Mouse (Mus musculus) limb, embryonic 15.5 days (tissue): ENCODE data around the gene Syngr1. TPM values are rescaled to one million over a fixed set of nuclear protein-coding genes. Genes with fewer than 3 reads are reported as not detected.

Source experiments
- ATAC-seq: fragments of 200-750 bp; cut with Nextera tagmentation; 2 replicates; pipeline ENCODE4 v1.8.0; 2017; ENCODE audit warnings: low read depth, moderate TSS enrichment; ENCODE audit not compliant: insufficient number of reproducible peaks, low FRiP score, low TSS enrichment
- H3K27ac ChIP-seq: fragments of 300-500 bp; sonication (generic); 2 replicates; pipeline ENCODE4 v1.5.1; 2015; ENCODE audit warnings: moderate library complexity, mild to moderate bottlenecking, inconsistent platforms
- H3K27me3 ChIP-seq: fragments of 300-500 bp; sonication (generic); 2 replicates; pipeline ENCODE4 v1.6.1; 2015; ENCODE audit warnings: inconsistent platforms
- H3K36me3 ChIP-seq: fragments of 300-500 bp; sonication (generic); 2 replicates; pipeline ENCODE4 v1.6.1; 2015; ENCODE audit warnings: inconsistent platforms
- H3K4me1 ChIP-seq: fragments of 300-500 bp; sonication (generic); 2 replicates; pipeline ENCODE4 v1.6.1; 2015; ENCODE audit warnings: inconsistent platforms
- H3K4me2 ChIP-seq: fragments of 300-500 bp; sonication (generic); 2 replicates; pipeline ENCODE4 v1.6.1; 2015; ENCODE audit warnings: mild to moderate bottlenecking, inconsistent platforms
- H3K4me3 ChIP-seq: fragments of 300-500 bp; sonication (generic); 2 replicates; pipeline ENCODE4 v1.5.1; 2015; ENCODE audit warnings: mild to moderate bottlenecking, inconsistent platforms
- H3K9ac ChIP-seq: fragments of 300-500 bp; sonication (generic); 2 replicates; pipeline ENCODE4 v1.6.1; 2015; ENCODE audit warnings: inconsistent platforms
- H3K9me3 ChIP-seq: fragments of 300-500 bp; sonication (generic); 2 replicates; pipeline ENCODE4 v1.6.1; 2016; ENCODE audit warnings: inconsistent platforms
- WGBS: fragments of 180-500 bp; shearing (Covaris S2); methylation state at CpG from one replicate; pipeline ENCODE4 v1.1.7; 2015; 5-methylcytosine and 5-hydroxymethylcytosine counted together
- polyA plus RNA-seq: library from polyadenylated mRNA; unstranded; fragments of >200 nt; fragmentation: Nextera tagmentation; extraction: Ambion mirVana; gene quantifications from 2 replicates; pipeline ENCODE4 v1.2.1, GENCODE M21; 2015

Gene Syngr1
- polyA plus RNA-seq, 1 experiment from 2014 or later: 10.4 TPM

DNA sequence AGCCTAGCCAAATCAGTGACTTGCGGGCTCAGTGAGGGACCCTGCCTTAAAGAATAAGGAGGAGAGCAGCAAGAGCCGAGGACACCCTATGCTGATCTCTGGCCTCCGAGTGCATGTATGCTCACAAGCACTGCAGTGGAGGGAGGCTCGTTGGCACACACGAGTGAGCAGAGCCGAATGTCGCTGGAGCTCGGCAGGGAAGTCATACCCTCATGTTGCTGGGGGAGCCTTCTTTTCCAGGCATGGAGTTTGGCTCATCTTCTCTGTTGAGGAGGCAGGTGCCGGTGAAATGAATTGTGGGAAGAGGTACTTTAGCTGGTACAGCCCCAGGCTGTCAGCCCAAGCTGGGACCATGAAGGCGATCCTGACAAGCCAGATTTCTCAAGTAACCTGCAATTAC is 5.3 kb downstream of the Syngr1 start:
- no peaks in the 10 kb centered on the region for H3K36me3 ChIP-seq
- peaks cover 40% of the 10 kb centered on the region for H3K27me3 ChIP-seq
- ATAC-seq: no peak
- WGBS: 69% methylated on average over 10 of the region's 10 CpGs
- H3K27ac ChIP-seq: peak overlapping the region; percentile 6; the same call in 1 of the 2 replicates
- no peak overlapping the region for H3K4me3 ChIP-seq
- H3K9ac ChIP-seq: no peak overlapping the region
- H3K4me1 ChIP-seq: peaks cover 34% of the 10 kb centered on the region
- no peaks in the 10 kb centered on the region for H3K9me3 ChIP-seq
- no peak overlapping the region for H3K4me2 ChIP-seq

DNA sequence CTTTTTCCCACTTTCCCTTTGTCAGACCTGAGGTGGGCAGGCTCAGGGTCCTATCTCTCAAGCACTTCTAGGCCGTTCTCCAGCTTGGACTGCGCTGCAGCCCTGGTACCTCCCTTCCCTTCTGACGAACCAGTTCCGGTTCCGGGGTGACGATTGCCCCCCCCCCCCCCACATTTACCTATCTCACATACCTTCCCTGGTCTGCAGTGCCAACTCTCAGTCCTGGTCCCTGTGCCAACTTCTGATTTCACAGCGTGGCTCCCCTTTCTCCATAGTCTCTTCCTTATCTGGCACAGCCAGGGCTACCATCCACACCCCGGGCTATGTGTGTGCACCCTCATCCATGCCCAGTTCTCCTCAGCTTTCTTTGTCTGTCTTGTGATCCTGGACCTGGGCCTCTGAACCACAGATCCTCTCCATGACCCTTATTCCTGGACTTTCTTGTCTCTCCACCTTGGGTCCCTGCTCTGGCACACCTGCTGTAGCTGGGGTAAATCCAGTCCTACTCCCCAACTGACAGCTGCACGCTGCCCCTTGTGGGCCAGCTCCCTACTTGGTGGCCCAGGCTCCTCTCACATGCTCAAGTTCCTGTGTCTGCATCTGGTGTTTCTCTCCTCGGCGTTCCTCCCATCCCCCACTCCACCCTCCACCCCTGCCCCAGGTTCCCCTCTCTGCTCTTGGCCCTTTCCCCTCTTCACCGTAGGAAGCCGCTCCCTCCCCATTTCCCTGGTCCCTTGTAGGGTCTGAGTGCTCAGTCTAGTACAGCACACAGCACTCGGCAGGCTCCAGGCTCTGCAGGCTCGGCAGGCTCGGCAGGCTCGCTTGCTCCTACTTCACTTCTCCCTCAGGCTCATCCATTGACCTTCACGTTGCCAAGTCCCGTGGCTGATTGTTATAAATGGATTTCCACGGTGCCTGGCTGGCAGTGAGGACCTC is 6.1 kb downstream of the Syngr1 start:
- Histone ChIP-seq H3K4me3 (no peak overlapping the region), H3K27ac (no peak overlapping the region), H3K4me2 (0 out of 2 replicates have a peak overlapping the region, but pooled peaks have one; percentile 22), H3K9me3 (no peaks in the 10 kb centered on the region), H3K27me3 (peaks cover 32% of the 10 kb centered on the region), H3K36me3 (no peaks in the 10 kb centered on the region), H3K4me1 (peaks cover 26% of the 10 kb centered on the region), H3K9ac (no peak overlapping the region)
- 18% methylated on average over 18 of the region's 20 CpGs for WGBS
- no peak for ATAC-seq

DNA sequence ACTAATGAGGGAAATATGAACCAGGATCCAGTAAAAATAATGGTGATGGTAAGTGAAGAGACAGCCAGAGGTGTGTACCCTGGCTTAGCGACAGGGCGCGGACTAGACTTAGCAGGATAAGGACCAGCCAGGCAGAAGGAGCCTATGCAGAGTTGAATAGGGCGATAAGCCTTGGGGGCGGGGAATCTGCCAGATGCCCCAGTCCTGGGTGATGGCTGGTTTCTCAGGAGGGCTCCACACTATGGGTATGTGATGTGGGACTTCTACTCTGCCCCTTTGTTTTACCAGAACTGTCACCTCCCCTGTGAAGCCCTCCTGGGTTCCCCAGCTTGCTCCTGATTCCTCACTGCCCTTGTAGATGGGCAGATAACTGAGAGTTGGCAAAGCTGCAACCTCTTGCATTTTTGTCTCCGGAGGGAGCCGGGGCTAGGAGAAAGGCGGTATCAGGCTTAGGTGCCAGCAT is 6.9 kb downstream of the Syngr1 start:
- H3K4me2 ChIP-seq: no peak overlapping the region

DNA sequence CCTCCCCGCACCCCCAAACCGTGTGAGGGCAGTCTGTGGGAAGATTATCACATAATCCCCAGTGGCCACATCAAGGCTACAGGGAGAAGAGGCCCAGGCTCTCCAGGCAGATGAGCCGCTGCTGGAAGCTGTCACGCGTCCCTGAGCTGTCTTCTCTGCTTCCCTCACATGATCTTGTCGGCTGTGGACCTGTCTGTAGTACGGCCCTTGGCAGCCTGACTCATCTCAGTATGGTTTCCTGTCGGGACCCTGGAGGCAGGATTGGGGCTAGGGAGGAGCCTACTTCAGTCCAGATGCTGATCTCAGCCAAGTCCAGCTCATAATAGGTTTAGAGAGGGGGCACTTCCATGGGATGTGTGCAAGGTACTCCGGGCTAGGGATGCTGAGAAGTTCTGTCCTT is 7.7 kb downstream of the Syngr1 start:
- Histone ChIP-seq H3K4me2 (no peak overlapping the region), H3K4me3 (no peak overlapping the region), H3K36me3 (no peaks in the 10 kb centered on the region), H3K27ac (no peak overlapping the region), H3K4me1 (peaks cover 20% of the 10 kb centered on the region), H3K9me3 (no peaks in the 10 kb centered on the region), H3K9ac (no peak overlapping the region), H3K27me3 (0 out of 2 replicates have a peak, but pooled peaks cover 17% of the 10 kb centered on the region)
- no peak for ATAC-seq
- 38% methylated on average over 9 of the region's 9 CpGs for WGBS

More for the DNA sequence above, 6.9 kb downstream of the Syngr1 start:
- H3K27ac ChIP-seq: no peak overlapping the region
- H3K9ac ChIP-seq: no peak overlapping the region
- no peak overlapping the region for H3K4me3 ChIP-seq
- ATAC-seq: no peak
- WGBS: 36% methylated on average over 8 of the region's 8 CpGs
- H3K27me3 ChIP-seq: peaks cover 24% of the 10 kb centered on the region
- no peaks in the 10 kb centered on the region for H3K36me3 ChIP-seq
- peaks cover 20% of the 10 kb centered on the region for H3K4me1 ChIP-seq
- no peaks in the 10 kb centered on the region for H3K9me3 ChIP-seq

DNA sequence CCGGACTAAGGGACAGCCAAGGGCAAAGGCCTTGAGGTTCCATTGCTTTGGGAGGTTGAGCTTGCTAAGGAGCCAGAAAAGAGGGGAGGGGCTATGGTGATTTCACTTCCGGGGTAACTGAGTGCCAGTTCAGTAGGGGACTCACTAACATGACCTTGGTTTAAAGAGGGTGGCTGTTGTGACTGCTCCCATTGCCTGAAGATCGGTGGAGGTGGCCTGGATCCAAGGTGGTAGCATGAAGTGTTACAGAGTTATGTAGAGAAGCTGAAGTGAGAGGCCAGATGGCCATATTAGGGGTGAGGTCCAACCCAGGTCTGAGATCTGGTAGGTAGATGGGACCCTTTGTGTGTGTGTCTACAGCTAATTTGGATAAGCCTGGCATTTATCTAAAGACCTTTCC is 8.3 kb downstream of the Syngr1 start:
- WGBS: 79% methylated on average over 3 of the region's 3 CpGs
- Histone ChIP-seq H3K4me3 (no peak overlapping the region), H3K4me2 (no peak overlapping the region), H3K4me1 (peaks cover 20% of the 10 kb centered on the region), H3K27me3 (0 out of 2 replicates have a peak, but pooled peaks cover 12% of the 10 kb centered on the region), H3K27ac (no peak overlapping the region), H3K9me3 (no peaks in the 10 kb centered on the region), H3K36me3 (no peaks in the 10 kb centered on the region), H3K9ac (no peak overlapping the region)
- ATAC-seq: no peak

DNA sequence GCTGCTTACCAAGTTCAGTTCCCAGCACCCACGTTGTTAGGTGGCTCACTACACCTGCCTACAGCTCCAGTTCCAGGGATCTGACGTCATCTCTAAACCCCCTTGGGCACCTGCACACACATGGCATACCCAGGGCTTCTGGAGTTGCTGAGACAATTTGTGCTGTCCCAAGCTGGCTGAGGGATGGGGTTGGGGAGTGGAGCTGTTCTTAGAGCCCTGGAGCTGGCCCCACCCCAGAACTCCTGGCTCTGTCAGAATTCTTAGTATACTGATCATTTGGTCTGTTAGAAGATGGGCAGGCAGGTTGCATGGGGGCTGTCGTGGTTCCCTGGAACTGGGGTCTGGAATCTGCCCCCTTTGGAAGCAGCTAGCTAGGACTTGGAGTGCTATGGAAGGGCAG is 9.1 kb downstream of the Syngr1 start:
- Histone ChIP-seq H3K4me3 (no peak overlapping the region), H3K27ac (no peak overlapping the region), H3K4me2 (no peak overlapping the region), H3K27me3 (0 out of 2 replicates have a peak, but pooled peaks cover 12% of the 10 kb centered on the region), H3K9me3 (no peaks in the 10 kb centered on the region), H3K4me1 (peaks cover 20% of the 10 kb centered on the region), H3K36me3 (no peaks in the 10 kb centered on the region), H3K9ac (no peak overlapping the region)
- no peak for ATAC-seq
- WGBS: 73% methylated on average over 3 of the region's 3 CpGs

DNA sequence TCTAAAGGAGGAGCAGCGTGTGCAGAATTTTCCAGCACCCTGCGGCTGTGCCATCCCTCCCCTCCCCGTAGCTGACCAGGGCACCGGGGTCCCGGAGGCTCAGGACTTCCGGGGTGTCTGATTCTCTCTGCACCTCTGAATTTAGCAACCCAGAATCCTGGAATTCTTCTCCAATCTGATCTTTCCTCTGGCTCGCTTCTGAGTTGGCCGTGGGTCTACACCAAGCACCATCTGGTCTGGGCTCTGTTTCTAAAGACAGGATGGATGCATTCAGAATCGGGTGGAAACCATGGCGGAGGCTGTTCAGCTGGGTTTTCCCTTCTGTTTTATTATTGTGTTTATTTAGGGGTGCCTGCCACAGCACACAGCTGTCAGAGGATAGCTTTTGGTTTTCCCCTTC is 9.7 kb downstream of the Syngr1 start:
- no peak for ATAC-seq
- Histone ChIP-seq H3K9me3 (no peaks in the 10 kb centered on the region), H3K4me1 (peaks cover 20% of the 10 kb centered on the region), H3K4me2 (no peak overlapping the region), H3K9ac (no peak overlapping the region), H3K36me3 (no peaks in the 10 kb centered on the region), H3K4me3 (no peak overlapping the region), H3K27ac (no peak overlapping the region), H3K27me3 (0 out of 2 replicates have a peak, but pooled peaks cover 12% of the 10 kb centered on the region)
- 85% methylated on average over 10 of the region's 10 CpGs for WGBS

DNA sequence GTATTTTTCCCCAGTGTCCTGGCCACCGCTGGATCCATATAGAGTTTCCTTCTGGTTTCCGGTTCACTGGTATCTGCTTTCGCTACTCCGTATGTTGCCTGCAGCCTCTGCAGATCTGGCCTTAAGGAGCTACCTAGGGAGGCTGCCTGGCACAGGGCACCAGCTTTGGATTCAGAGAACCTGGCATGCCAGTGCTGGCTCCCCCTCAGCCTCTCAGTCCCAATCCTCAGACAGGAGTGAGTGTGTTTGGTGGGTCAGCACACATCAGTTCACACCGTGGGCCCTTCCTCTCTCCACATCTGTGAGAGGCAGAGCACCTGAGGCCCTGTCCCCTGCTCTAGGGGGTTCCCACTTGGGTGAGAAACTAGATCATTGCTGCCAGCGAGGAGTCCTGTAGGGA is 10.4 kb downstream of the Syngr1 start:
- Histone ChIP-seq H3K9ac (no peak overlapping the region), H3K27ac (no peak overlapping the region), H3K4me2 (no peak overlapping the region), H3K4me3 (no peak overlapping the region), H3K4me1 (peaks cover 20% of the 10 kb centered on the region), H3K9me3 (no peaks in the 10 kb centered on the region), H3K27me3 (0 out of 2 replicates have a peak, but pooled peaks cover 12% of the 10 kb centered on the region), H3K36me3 (no peaks in the 10 kb centered on the region)
- 72% methylated on average over 6 of the region's 6 CpGs for WGBS
- no peak for ATAC-seq

DNA sequence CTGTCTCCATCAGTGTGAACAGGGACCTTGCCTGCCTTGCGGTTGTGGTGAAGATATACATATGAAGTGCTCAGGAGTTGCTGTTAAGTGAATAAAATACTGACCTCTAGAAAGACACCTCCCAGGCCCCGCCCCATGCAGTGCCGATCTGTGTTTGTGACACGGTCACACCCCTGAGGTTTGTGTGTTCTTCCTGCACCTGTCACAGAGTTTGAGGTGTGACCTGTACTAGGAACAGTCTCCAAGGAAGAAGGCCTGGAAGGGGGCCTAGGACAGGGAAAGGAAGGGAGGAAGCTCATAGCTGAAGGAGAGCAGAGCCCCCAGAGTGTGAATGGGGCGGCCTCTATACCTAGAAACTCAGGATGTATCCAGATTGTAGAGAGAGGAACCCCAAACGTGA is 11.4 kb downstream of the Syngr1 start:
- no peak for ATAC-seq
- Histone ChIP-seq H3K27ac (no peak overlapping the region), H3K4me3 (no peak overlapping the region), H3K9me3 (no peaks in the 10 kb centered on the region), H3K27me3 (0 out of 2 replicates have a peak, but pooled peaks cover 12% of the 10 kb centered on the region), H3K36me3 (no peaks in the 10 kb centered on the region), H3K4me1 (peaks cover 12% of the 10 kb centered on the region), H3K9ac (no peak overlapping the region), H3K4me2 (no peak overlapping the region)
- WGBS: 81% methylated on average over 6 of the region's 6 CpGs

DNA sequence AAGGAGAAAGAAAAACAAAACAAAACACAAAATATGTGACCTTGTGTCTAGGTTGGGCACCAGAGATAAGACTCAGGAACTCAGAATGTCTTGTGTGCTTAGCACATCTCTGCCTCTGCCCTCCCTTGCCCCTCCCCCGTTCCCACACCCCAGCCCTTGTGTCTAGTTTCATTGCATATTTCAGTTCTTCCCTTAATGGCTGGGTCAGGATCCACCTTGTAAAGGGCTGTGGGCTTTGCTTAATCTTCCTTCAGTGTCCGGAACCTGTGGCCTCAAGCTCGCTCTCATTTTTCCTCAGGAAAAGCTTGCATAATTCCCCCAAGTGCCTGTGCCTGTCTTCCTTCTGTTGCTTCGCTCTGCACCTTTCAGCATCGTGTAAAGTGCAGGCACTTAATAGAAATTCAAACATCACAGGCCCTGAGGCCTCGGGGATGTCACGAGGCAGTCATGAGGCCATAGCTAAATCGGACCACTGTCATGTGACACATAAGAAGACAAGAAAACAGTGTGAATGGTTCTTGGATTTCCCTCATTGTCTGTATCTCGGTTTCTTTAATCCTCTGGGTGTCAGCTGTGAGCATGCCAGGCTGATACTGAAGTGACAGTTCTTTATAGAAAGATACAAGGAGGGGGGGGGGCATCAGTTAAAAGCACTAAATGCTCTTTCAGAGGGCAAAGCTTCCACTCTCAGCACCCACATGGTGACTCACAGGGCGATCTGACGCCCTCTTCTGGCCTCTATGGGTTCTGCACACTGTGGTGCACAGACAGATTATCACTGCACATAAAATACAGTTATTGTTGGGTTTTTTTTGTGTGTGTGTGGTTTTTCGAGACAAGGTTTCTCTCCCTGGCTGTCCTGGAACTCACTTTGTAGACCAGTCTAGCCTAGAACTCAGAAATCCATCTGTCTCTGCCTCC is 14.6 kb downstream of the Syngr1 start:
- Histone ChIP-seq H3K36me3 (no peaks in the 10 kb centered on the region), H3K9ac (no peak overlapping the region), H3K27ac (no peak overlapping the region), H3K4me3 (no peak overlapping the region), H3K27me3 (no peaks in the 10 kb centered on the region), H3K4me1 (no peaks in the 10 kb centered on the region), H3K9me3 (no peaks in the 10 kb centered on the region), H3K4me2 (no peak overlapping the region)
- ATAC-seq: no peak
- WGBS: 69% methylated on average over 12 of the region's 12 CpGs

DNA sequence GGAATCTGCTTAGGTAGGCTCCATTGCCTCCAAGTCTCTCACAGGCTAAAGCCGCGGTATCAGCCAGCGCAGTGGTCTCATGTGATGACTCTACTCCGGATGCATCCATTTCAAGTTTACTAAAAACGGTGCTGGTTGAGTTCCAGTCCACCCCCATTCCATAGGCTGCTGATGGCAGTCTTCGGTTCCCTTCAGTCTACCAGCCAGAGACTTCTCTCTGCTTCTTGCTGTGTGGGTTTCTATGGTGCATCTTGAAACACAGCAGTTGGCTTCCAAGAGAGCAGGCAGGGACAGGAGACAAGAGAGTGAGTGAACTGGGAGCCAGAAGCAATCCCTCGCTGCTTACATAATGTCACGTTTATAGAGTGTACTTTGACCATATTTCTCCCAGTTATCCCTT is 16.0 kb downstream of the Syngr1 start:
- Histone ChIP-seq H3K4me3 (no peak overlapping the region), H3K9ac (no peak overlapping the region), H3K27me3 (no peaks in the 10 kb centered on the region), H3K4me2 (no peak overlapping the region), H3K36me3 (no peaks in the 10 kb centered on the region), H3K4me1 (no peaks in the 10 kb centered on the region), H3K27ac (no peak overlapping the region), H3K9me3 (no peaks in the 10 kb centered on the region)
- no peak for ATAC-seq
- WGBS: 87% methylated on average over 8 of the region's 8 CpGs
